Mouse (Mus musculus) testis, adult 2 months (tissue): Measurements from ENCODE around the gene Krt78.

Experiments
- CTCF ChIP-seq: fragments of 200-500 bp; IDR thresholded peaks from 2 replicates; pipeline ENCODE4 v1.5.1; 2012; ENCODE audit warnings: low read depth, mild to moderate bottlenecking, inconsistent platforms, low read length, moderate library complexity; ENCODE audit not compliant: control insufficient read depth, insufficient read depth, insufficient replicate concordance
- POLR2A ChIP-seq: fragments of 200-500 bp; IDR thresholded peaks from 2 replicates; pipeline ENCODE4 v1.6.1; 2012; ENCODE audit warnings: low read depth, mild to moderate bottlenecking, inconsistent platforms, low read length, moderate library complexity; ENCODE audit not compliant: control insufficient read depth

GRCm38 (mm10) chr15:101999676-102000335, 45.7 kb upstream of the Krt78 start:
- TF ChIP-seq POLR2A (no peak), CTCF (no peak)
